Mouse (Mus musculus) megakaryocyte, embryonic 14.5 days (primary cell): ENCODE data around the gene Dnah1.

Source experiments
- FLI1 ChIP-seq: IDR thresholded peaks from 2 replicates; pipeline ENCODE4 v1.6.1; 2012; ENCODE audit warnings: low read length, inconsistent platforms, mixed read lengths
- GATA1 ChIP-seq: IDR thresholded peaks from 3 replicates; pipeline ENCODE4 v1.6.1; 2012; ENCODE audit warnings: mixed read lengths, low read length, inconsistent platforms, borderline replicate concordance

DNA sequence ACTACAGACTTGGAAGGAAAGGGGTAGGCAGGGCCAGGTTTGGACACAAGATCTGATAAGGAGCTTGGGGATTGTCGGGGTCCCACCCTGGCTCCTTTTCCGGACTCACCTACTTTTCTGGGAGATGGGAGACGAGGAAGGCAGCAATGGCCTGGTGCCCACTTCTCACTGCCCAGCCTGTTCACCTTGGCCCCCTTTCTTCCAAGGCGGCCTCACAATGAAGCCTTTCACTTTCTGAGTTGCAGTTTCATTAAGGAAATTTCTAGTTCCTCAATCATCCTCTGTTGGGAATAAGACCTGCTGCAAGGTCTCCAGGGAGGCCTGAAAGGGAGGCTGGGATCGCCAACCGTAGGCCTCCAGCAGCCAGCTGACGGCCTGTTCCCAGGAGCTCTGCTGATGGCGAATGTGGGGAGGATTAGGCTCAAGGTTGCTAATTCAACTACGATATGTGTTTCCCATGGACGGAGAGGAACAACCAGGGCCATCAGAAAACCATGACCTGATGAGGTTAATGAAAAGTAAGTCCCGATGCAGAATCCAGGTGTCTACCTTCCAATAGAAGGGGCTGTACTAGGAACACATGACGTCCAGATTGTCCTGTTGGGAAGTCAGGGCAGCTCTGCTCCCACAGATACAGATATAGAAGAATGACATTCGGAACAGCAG is 91.2 kb downstream of the Dnah1 start:
- TF ChIP-seq GATA1 (no peak), FLI1 (no peak)
